Mouse (Mus musculus) cerebellum, adult 11-12 months (tissue): ENCODE measurements around the gene Efcab11.
"Not testable (repeated sequence)": the region's sequence is repeated elsewhere in the genome, so short reads cannot be mapped to it uniquely, and the experiment has no call there.

ENCODE experiments used
- DNase-seq: peaks from one replicate; pipeline ENCODE4 v3.0.0; 2022

The Efcab11 gene

GRCm38 (mm10) chr12:99873443-99873842 is 10.8 kb downstream of the Efcab11 start:
- DNase-seq: no peak

- DNase-seq: no peak
Observed at GRCm38 (mm10) chr12:99868821-99869220, 15.4 kb downstream of the Efcab11 start.

GRCm38 (mm10) chr12:99864613-99865012 is 19.6 kb downstream of the Efcab11 start:
- DNase-seq: no peak

- DNase-seq: no peak
Observed at GRCm38 (mm10) chr12:99860981-99861380, 23.3 kb downstream of the Efcab11 start.

- DNase-seq: no peak
Observed at GRCm38 (mm10) chr12:99859391-99860100, 24.7 kb downstream of the Efcab11 start.

- no peak for DNase-seq
Observed at GRCm38 (mm10) chr12:99858664-99859063, 25.6 kb downstream of the Efcab11 start.

GRCm38 (mm10) chr12:99856011-99856410 is 28.2 kb downstream of the Efcab11 start:
- peak; percentile 16 for DNase-seq

GRCm38 (mm10) chr12:99853323-99854258 is 30.6 kb downstream of the Efcab11 start:
- no peak for DNase-seq

GRCm38 (mm10) chr12:99849996-99850395 is 34.2 kb downstream of the Efcab11 start:
- no peak for DNase-seq

GRCm38 (mm10) chr12:99844951-99845350 is 39.3 kb downstream of the Efcab11 start:
- DNase-seq: no peak

GRCm38 (mm10) chr12:99838703-99839102 is 45.5 kb downstream of the Efcab11 start:
- DNase-seq: no peak

GRCm38 (mm10) chr12:99838109-99838508 is 46.1 kb downstream of the Efcab11 start:
- DNase-seq: no peak

- DNase-seq: no peak
Observed at GRCm38 (mm10) chr12:99837528-99837927, 46.7 kb downstream of the Efcab11 start.

GRCm38 (mm10) chr12:99836404-99837131 is 47.7 kb downstream of the Efcab11 start:
- peak; percentile 15 for DNase-seq

GRCm38 (mm10) chr12:99833476-99833875 is 50.8 kb downstream of the Efcab11 start:
- no peak for DNase-seq

GRCm38 (mm10) chr12:99822591-99822990 is 61.6 kb downstream of the Efcab11 start:
- no peak for DNase-seq

- no peak for DNase-seq
Observed at GRCm38 (mm10) chr12:99821309-99821934, 62.8 kb downstream of the Efcab11 start.

- DNase-seq: no peak
Observed at GRCm38 (mm10) chr12:99819186-99819974, 64.9 kb downstream of the Efcab11 start.

GRCm38 (mm10) chr12:99818006-99818405 is 66.2 kb downstream of the Efcab11 start:
- DNase-seq: not testable (repeated sequence)

- no peak for DNase-seq
Observed at GRCm38 (mm10) chr12:99815244-99815643, 69.0 kb downstream of the Efcab11 start.

GRCm38 (mm10) chr12:99807891-99808290 is 76.3 kb downstream of the Efcab11 start:
- no peak for DNase-seq

- not testable (repeated sequence) for DNase-seq
Observed at GRCm38 (mm10) chr12:99806741-99807140, 77.5 kb downstream of the Efcab11 start.
